Mouse (Mus musculus) regulatory T cell (primary cell): ENCODE data around the gene Kitl.

Experiments used
- in situ Hi-C: fragments of 300-600 bp; cut with MboI, MseI; formaldehyde crosslinking; loops from one replicate; pipeline ENCODE4 v1.15.1; 2025; ENCODE audit warnings: high pct_unique_total_duplicates

The Kitl gene

DNA sequence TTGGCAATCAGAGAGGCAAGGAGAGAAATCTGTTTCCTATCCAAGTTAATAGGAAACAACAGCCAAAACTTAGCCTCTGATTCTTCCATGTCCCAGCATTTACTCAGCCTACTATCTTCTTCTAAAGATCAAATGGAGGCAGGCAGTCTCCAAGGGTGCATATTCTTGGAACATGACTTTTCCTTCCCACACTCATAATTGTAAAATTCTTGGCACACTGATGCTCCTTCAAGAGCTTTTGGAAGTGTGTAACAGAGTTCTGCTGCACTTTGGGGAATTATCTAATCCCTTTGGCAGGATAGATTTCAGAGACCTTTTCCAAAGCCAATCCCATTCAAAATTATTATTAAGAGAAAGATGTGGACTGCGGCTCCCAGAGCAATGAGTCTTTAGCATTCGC is 100.1 kb downstream of the Kitl start:
- in situ Hi-C loops: no loop called here

DNA sequence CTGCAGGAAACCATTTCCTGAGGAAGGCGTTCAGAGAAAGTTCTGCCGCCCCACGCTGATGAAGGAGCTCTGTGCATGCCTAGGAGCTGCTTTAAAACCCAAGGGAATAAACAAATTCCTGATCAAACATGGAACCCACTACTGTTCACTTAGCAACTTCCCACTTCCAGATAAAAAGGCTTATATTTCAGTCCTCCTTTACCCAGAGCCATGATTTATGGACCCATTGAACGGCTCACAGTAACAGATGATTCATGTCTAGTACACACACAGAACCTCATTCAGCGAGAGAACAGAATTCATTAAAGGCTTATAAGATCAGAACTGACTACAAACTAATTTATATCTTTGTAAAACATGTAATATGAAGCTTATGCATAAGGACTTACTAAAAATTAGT is 109.0 kb downstream of the Kitl start:
- in situ Hi-C loops: loop anchor here (10.0 kb wide), 1 partner anchor 600 kb away; no protein-coding TSS in a partner anchor

DNA sequence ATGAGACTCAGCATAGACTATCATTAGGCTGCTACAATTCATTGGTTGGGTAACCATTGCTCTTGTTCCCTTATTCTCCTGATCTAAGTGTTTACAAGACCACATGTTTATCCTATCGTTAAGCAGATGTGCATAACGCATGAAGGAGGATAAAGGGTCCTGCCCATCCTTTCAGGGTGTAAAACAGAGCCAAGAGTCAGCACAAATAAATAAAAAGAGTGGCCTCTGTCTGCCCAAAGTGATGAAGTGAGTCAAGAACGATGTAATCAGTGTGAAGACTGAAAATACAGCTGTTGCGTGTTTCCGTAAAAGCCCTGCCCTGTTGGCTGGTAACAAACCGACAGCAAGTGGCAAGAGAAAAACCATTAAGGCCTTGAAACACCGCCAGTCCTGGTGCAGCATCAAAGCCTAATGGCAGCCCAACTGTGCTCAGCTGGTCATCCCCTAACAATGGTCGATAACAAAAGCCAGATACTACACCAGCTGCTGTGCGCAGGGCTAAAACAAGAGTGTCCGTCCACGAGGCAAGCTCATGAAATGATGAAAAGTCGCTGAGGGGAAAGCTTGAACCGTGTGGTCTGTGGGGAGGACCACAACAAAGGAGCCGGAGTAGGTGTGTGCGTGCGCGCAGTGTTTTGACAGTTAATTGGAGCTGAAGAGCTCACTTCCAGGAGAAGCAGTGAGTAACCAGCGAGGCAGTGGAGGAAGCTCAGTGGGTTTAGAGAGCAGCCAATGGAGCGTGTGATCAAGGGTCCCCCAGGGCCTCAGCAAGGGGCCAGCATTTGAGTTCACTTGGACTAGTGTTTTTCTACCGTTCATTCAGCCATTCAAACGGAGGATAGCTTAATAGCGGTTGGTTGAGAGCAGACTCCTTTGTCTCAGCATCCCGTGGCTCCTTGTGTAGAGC is 112.7 kb downstream of the Kitl start:
- in situ Hi-C loops: loop anchor here (10.0 kb wide), 1 partner anchor 603 kb away; no protein-coding TSS in a partner anchor

DNA sequence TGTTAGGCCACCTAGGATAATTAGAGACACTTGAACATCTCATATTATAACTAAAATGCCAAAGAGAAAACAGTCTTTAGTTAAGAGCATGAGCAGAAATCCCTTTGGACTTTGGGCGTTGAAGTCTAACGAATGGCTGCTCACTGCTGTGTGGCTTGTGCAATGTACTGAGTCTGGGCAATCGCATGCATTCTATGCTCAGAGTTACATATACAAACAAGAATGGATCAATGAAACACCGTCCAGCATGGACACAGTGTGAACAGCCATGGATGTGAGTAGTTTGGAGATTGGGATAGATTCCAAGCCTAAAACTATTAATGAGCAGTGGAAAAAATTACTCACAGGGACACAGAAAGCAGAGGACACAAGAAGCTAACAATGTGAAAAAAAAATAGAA is 116.2 kb downstream of the Kitl start:
- in situ Hi-C loops: no loop called here

DNA sequence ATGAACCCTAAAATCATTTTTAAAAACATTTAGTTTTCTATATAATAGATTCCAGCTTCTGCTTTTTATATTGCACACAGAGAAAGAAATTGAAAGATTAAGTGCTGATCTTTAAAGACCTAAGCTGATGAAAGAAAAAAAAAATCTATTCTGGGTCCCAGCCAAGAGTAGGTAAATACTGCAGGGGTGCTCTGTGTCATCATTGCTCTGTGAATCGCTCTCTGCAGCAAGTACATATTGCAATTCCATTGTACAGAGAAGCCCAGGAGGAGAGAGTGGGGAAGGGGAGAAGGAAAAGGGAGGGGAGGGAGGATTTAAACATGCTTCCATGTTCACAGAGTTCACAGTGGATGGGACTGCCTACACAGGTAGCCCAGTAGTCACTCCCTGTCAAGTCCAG is 116.9 kb downstream of the Kitl start:
- in situ Hi-C loops: no loop called here

DNA sequence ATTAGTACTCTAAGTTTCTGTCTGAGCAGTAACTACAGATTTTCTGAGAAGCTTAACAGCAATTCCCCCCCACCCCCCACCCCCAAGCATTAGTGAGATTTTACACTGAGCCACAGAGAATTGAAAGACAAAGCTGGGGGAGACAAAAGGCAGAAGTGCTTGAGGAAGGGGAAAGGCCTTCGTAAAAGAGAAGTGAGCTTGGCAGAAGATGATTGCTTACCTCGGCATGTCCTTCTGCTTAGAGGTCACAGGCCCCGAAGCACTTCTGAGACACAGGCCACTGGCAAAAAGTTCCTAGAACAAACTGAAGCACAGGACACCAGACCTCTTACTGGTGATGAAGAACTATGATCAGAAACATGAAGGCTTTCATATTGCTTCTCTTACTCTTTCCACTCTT is 123.1 kb downstream of the Kitl start:
- in situ Hi-C loops: no loop called here

DNA sequence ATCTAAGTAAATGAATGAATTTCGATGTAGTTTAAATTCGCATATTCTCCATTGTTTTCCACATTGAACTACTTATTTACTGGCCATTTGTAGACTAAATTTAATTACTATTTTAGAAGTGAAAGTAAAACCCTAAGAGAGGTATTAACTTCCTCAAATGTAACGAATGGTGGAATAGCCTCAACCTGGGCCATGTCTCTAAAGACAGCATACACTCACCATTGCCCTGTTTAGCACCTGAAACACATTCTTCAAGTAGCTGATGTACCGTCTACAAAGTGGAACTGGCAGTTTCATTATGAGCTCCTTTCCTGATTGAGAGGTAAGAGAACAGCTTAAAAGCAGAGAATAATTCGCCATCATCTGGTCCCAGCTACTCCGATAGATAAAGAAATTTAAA is 132.7 kb downstream of the Kitl start:
- in situ Hi-C loops: no loop called here
